Mouse (Mus musculus) right cerebral cortex, adult 2 months (tissue): ENCODE data around the gene Hibadh.

ENCODE experiments used
- DNase-seq, 2 experiments: peaks; one replicate each; pipeline ENCODE4 v3.0.0; 2021 to 2022; ENCODE audit warnings: low spot score in 2 of 2

The Hibadh gene

DNA sequence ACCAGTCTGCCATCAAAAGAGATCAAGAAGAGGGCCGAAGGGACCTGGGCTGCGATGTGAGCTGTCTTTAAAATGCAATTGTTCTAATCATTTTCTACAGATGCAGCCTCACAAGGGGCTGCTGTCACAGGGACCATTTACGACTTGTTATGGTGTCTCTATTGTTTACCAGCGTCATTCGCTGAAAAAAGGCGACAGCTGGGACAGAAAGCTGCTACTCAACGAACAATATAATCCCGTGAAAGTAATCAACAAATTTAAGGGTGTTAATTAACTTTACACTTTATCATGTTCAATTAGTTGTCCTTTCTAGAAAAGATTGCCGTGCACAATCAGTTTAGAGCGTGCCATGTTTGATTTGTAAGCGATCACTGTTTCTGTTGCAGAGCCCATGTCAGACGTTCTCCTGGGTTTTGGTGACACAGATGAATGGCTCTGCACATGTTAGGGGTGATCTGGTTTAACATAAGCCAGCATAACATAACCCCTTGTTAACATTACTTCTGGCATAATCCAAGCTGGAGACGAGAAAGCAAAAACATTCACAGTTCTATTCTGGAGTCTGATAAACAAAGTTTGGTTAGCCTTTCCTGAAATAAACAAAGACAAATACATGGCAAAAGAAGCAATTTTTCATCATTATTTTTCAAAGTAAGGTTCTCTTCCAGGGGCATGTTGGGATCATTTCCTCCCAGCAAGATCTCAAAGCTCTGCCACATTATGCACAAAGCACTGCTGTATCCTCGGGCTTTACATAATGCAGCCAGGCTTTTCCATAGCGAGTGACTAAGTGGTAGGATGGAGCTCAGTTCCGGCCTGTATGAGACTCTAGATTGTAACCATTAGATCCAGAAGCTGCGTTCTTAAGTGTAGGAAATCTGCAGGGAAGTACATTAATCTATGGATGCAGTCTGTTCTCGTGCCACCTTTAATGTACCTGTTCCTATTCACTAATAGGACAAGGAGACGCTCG, 72.6 kb downstream of the Hibadh start:
- DNase-seq: no peak

DNA sequence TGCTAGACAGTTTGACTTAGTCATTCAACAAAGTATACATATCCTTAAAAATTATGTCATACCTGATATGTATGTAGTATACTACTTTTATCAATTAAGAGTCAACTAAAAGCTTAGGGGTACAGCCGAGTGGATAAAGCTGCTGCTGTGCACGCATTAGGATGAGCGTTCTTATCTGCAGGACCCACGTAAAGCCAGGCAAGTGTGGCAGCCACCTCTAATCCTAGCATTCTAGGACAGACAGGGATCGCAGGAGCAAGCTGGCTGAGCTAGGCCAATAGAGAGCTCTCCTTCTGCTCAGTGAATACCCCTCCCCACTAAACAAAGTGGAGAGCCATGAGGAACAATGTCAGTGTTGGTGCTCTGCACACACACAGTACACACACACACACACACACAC, 75.0 kb downstream of the Hibadh start:
- DNase-seq: no peak

DNA sequence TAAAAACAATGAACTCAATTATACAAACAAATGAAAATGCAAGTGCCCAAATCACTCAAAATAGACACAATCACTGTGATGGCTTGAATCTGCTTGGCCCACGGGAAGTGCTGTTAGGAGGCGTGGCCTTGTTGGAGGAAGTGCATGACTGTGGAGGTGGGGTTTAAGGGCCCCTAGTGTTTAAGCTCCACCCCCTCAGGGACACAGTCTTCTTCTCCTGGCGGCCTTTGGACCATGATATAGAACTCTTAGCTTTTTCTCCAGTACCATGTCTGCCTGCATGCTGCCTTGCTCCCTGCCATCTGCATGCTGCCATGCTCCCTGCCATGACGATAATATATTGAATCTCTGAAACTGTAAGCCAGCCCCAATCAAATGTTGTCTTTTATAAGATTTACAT, 77.2 kb downstream of the Hibadh start:
- no peak for DNase-seq

DNA sequence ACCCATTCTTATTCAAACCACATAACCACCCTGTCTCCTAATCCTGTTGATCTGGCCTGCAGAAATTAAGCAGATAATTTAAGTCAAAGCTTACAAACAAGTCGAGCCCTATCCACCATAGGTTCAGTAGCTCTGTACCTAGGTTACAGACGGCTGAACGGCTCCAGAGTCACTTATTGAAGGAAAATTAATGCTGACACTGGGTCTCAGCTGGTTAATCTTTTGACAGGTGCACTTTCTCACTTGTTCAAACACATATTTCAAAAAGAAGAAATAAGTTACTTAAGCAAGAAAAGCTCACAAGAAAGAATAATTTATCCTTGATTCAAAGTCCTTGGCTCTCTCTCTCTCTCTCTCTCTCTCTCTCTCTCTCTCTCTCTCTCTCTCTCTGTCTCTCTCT, 81.1 kb downstream of the Hibadh start:
- no peak for DNase-seq

DNA sequence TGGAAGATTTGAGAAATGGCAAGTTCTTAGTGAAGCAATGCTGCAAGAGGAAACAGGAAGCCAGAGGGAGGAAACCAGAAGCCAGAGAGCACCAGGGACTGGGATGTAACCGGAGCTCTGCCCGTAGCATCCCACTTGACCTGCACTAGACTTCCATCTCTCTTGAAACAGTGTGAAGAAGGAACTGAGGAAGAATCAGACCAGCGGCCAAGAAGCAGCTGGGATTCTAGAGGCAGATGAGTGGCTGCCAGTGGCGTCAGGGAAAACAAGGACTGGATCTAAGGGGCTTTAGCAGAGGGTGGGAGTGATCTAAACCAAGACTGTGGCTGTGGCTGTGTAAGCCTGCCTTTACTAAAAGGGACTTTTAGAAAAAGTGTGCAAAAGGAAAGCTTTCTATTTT, 95.8 kb downstream of the Hibadh start:
- DNase-seq: no peak

DNA sequence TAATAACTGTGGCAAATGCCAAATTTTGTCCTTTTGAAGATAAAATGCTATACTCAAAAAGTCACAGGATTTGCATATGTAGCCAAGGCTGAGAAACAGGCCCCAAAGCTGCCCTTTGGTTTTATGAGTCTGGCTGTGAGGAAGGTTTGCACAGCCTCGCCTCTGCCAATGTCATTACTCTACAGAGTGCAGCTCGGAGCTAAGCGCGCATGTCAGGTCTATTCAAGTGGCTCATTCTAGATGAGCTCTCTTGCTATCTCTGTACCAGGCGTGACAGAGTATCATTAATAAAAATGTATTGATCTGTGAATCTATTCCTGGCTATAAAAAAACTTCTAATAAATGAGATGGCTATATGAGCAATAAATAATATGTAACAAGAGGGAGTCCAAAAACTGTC, 97.7 kb downstream of the Hibadh start:
- DNase-seq: no peak

DNA sequence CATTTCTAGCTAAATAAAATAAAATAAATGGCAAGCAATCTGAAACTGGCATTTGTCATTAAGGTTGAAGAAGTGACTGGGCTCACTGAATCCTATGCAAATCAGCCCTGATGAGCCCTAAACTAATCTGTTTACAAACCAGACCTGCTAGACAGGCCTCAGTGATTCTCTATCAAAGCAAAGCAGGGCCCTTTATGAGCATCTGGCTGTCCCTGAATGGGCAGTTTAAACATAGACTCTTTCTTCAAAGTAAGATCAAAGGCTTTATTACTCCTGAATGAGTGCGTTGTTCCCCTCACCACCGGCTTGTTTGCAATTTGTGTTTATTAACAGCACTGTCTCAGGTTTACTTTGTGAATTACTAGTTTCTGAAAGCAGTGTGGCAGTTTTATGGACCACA, 100.3 kb downstream of the Hibadh start:
- DNase-seq: no peak

DNA sequence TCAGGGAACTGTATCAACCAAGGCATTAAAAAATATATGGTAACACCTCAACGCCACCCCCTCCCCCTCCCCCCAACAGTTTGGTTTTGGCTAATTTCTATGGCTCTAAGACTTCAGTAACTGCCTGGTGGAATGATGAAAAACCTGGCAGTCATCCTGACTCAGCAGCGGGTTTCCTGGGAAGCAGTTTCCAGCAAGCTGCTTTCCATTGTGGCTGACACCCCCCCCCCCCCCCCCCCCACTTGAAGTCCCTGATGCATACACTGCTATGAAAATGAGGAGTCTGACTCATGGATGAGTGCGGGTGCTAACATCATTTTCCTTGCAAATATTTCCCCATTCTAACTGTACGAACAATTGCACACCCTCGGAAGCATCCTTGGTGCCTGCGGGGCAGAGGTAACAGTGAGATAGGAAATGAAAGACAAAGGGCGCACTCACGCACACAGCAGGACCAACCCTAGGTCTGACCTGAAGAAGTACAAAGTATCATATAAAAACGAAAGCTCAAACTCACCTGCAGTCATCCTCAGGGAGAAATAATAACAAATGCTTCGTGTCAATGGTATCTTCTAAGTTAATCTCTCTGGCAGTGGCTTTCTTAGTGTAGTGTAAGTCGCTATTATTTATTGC, 105.0 kb downstream of the Hibadh start:
- DNase-seq: peak in 1 of 2 experiments; percentile 8

DNA sequence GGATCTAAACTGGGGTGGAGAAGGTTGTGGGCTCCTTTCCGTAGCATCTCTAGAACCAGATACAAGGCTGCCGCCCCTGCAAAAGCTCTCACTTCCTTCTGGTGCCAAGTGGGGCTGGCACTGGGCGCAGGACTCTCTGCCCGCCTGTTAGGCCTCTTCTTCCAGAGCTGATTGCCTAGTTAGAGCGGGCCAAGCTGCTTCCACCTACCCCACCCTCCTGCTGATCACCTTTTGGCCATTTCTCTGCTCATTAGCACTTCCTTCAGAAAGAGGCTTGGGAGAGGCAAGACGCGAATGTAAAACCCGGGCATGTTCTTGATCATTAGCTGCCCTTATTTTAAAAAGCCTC, 108.1 kb downstream of the Hibadh start:
- peak in 1 of 2 experiments; percentile 9 for DNase-seq

DNA sequence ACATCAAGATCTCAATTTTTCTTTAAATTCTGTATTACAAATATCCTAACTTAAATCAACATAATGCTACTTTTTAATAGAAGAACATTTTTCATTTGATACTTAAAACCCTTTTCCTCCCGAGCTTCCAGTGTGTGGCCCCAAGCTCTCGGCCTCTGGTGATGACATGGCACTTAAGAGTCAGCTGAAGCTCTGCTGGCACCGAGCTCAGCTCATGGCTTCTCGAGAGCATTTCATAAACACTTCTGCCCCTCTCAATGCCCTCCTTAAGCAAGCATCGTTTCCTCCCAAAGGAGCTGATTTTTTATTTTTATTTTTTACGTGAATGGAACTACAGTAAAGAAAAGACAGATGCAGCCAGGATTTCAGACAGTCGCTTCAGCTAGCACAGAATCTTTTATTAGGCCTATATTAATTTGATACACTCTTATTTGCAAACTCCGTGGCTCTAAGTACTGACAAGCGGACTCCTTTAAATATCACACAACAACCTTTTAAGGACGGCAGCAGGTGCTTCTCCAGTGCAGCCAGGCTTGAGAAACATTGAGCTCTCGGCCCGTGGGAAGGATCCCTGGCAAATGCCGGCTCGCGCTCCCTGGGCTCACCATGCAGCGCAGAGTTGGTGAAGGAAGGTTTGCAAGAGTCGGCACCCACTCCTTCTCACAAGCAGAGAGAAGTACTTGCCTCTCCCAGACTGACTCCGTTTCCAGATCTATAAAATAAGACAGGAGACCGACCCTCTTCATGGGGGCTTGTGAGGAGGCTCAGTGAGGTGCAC, 108.6 kb downstream of the Hibadh start:
- peak in 1 of 2 experiments; percentile 25 for DNase-seq

DNA sequence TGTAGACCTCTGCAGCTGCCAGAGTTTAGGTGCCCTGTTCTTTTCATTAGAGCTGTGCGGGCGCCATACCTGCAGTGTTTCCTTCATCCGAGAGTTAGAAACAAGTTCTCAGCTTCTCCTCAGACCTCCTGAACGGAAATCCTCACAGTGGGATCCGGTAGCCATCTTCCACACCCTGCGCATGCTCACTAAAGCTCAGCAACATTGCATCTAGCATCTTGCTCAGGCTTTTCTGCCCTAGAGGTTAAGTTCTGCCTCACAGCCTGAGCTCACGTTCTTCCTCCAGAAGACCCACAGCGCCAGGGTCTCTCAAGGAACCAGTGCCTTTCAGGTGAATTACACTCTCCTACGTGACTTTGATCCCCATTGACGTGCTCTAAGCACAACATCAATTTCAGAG, 109.3 kb downstream of the Hibadh start:
- no peak for DNase-seq

DNA sequence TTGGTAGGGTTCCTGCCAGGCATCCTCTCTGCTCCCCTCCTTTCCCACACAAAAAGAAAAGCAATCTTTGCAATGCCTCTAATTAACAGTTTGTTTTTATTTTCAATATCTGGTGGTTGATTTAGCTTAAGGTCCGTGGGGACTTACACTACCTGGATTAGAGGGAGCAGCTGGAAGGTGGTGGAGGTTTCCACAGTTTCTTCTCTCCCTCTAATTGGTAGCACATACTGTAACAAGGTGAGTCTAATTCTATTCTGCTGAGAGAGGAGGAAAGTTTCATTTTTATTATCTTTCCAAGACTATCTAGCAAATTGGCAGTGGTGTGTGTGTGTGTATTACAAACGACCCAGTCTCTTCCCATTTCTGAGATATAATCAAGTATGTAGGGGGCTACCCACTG, 116.0 kb downstream of the Hibadh start:
- DNase-seq: no peak

DNA sequence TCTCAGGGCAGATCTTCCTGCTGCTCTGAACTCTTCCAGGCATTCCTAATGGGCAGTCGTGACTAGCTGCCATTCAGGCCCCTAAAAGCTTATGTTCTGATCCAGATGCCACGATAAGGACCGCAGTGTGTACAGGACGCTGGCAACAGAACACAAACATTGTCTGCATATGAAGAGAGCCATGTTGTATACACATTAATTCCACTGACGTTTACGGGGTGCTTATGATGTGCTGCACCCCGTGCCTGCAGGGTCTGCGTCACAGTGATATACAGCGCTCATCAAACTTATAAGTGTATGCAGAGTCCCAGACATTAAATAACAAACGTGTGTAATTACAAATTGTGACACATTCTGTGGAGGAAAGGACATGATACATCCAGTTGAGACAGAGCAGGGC, 121.5 kb downstream of the Hibadh start:
- DNase-seq: no peak

DNA sequence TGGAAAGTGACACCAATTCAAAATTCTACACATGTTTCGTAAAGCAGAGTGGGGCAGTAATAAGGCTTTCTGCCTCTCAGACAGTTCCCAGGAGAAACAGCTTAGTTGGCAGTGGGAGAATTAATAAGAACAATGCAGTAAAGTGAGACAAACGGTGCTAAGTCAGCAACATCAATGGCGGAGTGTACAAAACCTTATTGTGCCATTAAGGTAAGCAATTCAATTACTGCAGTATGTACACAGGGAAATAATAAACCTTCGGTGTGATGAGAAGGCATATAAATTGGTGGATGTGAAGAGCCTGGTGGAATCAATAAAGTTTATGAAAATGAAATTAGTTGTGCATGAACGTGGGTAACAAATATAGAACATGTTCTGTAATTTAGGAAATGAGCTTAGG, 122.9 kb downstream of the Hibadh start:
- DNase-seq: no peak

DNA sequence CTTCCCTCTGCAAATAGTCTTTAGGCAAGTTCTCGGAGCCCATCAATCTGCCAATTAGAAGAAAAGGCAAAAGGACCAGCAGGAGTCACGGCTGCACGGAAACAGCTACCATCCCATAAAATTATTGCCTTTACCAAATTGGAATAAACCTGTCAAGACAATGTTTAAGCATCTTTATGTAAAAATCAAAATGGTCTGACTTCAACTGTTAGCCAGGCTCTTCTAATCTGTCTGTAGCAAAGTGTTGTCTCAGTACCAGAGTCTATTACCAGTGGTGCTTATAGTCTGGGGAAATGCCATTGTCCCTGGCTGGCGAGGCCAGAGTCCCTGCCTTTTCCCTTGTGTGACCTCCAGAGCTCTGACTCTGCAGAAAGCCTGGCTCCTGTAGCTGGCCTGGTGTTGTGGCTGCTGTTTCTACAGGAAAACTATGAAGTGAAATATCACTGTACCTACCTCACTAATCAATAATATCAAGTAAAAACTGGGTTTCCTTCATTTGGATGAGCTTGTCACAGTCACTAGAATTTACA, 126.2 kb downstream of the Hibadh start:
- no peak for DNase-seq

DNA sequence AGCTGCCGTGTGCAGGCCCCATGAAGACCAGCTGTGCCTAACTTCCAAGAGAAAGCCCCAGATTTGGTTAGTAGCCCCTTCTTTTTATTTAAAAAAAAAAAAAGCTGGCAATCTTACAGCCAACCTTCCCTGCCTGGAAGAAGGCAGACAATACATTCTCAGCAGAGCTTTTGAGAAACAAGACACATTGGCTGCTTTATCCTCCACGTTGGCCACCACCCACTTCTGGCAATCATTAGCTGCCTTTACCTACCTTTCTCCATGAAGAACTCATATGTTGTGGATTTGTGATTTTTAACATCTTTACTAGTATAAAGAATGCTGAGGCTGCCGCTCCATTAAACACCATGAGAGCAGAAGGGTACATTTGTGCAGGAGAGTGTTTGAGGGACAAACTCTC, 131.4 kb downstream of the Hibadh start:
- no peak for DNase-seq

DNA sequence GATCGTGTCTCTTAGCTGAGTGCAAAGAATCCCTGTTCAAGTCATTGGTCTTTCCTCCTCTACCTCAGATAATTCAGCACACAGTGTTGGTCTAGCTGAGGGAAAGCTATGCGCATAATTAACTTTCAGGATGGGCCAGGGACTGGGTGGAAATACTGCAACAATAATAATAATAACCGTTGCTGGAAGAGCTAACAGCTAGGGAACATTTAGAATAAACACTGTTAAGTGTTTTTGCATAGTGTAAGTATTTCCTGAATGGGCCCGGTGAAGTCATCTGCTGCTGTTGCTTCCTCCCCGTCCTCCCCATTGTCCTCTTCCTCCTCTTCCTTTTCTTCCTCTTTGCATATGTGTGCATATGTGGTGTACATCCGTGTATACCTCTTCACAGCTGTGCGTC, 132.2 kb downstream of the Hibadh start:
- no peak for DNase-seq

DNA sequence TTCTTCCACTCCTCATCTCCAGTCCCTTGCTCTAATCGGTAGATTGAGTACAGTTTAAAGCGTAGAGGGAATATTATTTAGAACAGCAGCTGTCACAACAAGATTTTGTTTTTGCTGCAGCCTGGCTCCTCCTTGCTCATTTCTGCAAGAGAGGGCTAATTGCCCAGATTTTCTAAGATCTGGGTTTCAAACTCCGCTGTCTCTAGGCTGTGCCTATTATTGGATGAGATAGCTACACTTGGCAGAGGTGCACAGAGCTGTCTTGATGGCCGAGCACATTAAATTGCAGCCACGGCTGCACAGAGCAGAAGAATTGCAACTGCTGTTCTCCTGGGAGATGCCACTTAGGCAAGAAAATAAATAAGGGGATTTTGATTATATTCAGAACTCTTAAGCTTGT, 133.0 kb downstream of the Hibadh start:
- DNase-seq: peak in 1 of 2 experiments; percentile 7

DNA sequence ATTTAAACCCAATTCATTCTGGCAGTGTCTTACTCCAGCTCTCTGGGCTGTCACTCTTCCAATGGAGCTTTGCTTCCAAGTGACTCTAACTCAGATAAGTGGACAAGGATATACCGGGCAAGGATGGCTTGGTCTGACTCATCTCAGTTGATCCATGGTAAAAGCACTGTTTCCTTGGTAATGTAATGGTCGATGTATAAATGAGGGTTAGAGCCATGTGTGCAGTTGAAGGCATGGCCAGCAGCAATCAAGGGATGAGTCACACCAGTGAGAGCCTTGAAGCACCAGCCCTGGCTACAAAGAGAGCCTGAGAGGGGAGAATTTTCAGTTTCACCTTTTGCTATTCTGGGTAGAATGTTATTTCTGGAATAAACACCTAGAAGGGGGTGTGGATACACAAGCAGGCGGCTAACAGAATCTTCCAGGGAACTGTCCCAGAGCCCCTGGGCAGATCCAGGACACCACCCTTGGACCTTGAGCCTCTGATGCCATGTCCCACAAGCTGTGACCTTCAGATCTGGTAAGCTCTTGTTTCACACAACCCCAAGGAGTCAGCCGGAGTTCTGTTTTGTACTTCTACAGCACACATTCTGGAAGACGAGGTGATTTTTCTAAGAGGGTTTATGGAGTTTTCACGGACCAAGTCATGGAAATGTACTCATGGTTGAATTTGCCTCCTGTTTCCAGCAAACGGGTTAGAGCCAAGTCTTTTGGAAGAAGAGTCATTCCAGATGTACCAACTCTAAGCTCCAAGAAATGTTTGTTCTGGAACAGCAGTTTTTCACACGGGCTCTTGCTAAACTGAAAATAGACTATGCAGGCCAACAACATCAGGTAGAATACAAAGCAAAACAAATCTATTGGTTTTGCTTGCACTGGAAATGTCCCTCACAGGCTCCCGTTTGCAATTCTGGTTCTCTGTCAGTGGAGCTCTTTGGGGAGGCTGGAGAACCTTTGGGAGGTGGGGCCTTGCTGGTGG, 134.1 kb downstream of the Hibadh start:
- DNase-seq: no peak

DNA sequence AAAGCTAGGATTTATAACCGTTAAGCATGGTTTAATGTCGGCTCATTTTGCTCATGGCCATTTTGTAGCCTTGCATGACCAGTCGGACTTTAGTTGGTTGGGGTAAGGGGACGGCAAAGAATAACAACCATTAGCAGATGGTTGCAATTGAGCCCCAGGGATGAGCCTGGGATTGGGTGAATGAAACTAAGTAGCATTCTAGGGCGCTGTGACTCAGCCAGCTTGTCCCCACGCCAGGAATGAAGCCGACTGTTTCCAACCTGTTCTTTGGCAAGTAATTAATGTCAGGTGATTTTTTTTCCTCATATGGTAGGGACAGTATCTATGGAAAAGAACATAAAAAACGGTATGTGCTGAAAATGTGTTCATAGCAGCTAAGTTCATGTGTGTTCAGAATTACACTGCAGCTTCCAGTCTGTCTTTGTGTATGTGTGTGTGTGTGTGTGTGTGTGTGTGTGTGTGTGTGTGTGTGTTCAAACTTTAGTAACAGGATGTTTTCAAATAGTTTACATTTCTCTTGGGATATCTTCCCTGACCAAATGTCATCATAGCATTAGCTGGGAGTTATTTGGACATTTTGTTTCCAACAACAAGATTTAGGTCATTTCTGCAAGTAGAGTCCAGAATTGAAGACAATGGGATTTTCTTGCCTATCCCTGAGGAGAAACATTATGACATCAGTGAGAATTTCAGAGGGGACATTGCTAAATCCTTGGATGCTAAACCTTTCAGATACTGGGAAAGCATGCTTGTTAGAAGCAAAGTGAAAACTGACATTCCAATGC, 135.3 kb downstream of the Hibadh start:
- DNase-seq: peak in 1 of 2 experiments; percentile 10
